Mouse (Mus musculus): ENCODE measurements at regions not wholly inside any gene's neighbourhood (a gene's known extent, or its start where the extent isn't known, plus 50 kb on each side); places are given as distances from the start of the nearest gene placed in this dataset.

DNA sequence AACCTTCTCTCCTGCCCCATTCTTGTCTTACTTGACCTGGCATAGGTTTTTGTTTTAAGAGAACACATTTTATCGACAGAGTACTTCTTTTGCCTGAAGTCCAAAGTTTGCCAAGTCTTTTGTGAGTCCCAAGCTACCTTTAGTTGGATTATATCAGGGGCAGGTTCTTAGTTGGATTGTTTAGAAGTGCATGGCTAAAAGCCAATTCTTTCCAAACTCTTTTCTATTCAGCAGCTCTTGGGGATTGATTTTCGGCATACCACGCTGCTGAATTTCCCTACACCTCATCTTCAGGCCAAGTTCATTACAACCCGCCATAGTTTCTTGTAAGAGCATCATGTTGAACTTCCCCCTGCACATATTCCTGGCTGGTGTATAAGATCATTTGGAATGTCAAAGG lies 245.9 kb downstream of the S1pr1 start:
- TF ChIP-seq CTCF (IDR thresholded peaks at IDR 0.05; ENCODE audit: insufficient read depth, low read depth, low read length) = no peak
- no peak for TF ChIP-seq POLR2A (IDR thresholded peaks at IDR 0.05; ENCODE audit: insufficient read depth, low read depth, low read length)

Data from olfactory bulb, adult 2 months (tissue).